Mouse (Mus musculus) CD4-positive helper T cell, adult 2 months (primary cell): ENCODE results near the gene Syk.

Experiments
- DNase-seq: peaks from one replicate; pipeline ENCODE4 v3.0.0-alpha.2; 2012; ENCODE audit warnings: low read depth, missing footprints, low spot score

Gene Syk

DNA sequence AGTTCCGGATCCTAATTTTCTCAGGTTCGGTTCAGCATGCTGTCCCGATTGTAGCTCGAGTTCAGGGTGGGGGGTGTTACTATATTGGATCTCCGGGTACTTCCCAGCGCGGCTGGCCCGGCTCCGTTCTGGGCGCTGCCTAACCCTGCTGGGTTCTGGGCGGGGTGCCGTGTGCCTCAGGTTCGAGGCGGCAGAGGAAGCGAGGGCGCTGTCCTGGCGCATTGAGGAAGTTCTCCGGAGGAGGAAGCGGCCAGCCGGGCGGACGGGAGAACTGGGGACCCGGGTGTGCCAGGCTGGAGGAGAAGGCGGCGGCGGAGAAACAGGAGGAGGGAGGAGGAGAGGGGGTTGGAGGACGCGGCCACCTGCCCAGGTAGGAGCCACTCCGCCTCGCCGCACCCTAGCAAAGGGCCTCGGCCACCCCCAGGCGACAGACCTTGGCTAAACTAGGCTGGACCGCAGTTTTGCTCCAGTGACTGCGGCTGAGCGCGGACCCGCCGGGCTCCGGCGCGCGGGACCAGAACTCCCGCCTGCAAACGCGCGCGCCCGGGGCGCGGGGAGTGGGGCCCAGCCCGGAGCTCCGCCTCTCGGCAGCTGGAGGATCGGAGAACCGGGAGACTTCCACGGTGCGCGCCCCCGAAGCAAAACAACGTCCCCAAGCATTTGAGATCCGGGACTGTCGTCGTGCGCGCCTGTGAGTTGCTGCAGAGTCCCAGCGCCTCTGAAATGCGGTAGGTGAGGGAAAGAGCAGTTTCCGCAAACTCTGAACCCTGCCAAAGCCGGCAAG is at the start of gene Syk:
Gene Syk (plus strand): TSS at position 296 of the 784 bp plus-strand sequence.
- peak; percentile 24 for DNase-seq

DNA sequence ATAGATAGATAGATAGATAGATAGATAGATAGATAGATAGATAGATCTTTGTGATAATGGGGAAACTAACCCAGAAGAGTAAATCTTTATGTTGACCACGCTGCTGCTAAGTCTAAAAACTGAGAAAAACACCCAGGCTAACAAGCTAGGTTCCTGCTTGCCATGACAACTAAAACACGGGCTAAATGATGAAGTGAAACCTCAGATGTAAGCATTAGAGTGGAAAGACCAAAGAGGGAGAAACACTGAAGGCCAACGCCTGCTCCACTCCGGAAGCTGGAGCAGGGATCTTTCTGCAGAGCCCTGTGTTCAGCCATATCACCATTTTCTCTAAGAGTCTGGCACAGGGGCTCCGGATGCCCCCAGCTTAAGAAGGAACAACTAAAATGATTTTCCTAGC is 49.3 kb upstream of the Syk start:
- DNase-seq = no peak

DNA sequence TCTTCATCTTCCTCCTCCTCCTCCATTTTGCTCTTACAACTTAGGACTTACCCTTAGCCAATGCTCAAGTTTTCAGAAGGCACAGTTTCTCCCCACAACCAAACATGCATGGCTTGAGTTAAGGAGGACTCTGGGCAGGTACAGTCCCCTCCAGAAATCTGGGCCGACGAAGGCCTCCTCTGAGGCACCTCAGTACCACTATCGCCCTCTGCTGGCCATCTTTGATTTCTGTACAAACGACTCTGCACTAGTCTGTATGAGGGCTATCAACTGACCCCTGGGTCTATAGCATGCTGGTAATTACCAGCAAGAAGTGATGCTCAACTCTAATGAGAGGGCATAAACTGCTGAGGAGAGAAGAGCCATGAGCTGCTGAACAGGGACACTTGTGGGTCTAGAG is 47.4 kb upstream of the Syk start:
- DNase-seq = peak; percentile 50

DNA sequence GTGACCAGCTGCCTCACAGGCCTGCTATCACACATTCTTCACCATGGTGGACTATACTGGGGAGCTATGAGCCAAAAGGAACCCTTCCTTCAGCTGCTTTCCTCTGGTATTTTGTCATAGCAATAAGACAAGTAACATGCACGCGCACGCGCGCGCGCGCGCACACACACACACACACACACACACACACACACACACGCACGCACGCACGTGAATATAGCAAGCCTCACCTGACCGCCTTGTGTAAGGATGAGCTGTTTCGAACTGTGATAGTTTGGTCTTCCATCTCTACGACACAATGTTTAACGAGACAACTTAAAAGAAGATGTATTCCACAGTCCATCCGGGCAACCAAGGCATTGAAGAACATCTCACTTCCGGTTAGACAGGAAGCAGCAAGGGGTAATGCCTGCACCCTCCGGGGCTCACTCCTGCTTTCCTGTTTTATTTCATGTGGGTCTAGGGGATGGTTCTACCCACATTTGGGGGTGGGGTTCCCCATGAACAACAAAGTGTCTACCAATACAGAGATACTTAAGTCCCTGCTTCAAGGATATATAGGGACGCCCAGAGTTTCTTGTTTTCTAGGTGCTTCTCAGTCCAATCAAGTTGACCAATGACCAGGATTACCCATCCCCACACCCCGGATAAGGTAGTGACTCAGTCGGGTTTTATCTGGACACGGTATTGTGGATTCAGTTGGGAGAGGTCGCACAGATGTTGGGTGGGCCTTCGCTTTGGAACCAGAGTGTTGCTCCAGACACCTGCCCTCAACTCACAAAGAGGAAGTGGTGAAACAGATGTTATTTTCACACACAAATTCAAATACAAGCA is 45.0 kb upstream of the Syk start:
- peak; percentile 11 for DNase-seq

DNA sequence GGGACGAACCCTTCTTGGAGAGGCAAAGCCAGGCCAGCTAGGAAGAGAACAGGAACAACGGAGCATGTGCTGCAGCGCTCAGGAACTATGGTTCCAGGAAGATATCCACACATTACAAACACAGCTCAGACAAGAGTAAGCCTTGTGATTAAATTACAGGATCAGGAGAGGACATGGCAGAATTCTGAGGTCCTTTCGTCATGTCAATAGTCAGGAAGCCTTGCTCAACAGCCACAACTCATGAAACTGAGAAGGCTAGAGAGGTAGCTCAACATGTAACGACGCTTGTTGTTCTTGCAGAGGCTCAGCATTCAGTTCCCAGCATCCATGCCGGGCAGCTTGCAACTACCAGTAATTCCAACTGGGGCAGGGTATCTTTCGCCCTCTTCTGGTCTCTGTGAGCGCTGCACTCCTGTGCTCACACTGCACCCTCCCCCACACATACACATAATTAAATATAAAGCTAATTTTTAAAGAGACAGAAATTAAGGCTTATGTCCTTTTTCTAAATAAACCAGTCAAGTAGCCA is 44.3 kb upstream of the Syk start:
- no peak for DNase-seq

DNA sequence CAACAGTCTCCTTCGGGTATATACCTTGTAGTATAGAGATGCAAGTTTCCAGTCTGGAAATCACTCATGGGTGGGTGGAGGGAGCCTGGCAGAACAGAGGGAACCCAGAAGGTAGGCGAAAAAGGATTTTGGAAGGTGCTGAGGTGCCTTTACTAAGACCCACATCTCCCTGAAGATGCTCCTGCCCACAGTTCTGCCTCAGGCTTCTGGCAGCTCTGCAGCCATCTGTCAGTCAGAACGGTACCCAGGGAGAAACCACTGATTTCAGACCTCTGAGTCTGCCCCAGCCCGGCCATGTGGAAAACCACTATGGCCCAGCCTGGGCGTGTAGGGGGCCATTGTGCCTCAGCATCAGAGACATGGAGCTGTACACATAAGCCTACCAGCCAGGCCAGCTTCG is 43.5 kb upstream of the Syk start:
- DNase-seq = no peak

DNA sequence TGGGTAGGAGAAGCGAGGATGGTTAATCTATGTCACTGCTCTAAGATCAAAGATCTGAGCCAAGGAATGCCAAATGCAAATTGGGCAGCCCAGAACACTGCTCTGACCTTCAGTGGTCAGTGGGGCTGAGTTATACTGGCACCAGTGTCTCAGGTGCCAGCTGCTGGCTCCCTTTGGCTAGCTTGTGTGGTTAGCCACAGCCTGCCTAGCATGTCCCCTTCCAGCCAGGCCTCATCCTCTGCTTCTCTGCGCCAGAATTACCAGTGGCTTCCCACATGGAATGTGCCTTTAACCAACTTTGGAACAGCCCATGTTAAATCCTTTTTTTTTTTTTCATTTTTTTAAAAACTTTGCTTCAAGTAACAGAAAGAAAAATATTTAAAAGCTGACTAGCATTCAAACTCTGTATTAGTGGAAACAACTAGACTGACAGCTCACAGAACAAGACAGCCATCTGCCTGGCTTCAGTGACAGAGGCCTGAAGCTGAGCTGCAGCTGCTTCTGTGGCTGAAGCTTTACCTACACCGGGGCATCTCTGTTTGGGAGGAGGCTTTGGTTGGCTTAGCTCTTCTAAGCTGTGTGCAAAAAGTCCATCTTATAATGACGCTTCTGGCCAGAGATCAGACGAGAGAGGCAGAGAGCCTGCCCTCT is 41.5 kb upstream of the Syk start:
- DNase-seq = no peak

DNA sequence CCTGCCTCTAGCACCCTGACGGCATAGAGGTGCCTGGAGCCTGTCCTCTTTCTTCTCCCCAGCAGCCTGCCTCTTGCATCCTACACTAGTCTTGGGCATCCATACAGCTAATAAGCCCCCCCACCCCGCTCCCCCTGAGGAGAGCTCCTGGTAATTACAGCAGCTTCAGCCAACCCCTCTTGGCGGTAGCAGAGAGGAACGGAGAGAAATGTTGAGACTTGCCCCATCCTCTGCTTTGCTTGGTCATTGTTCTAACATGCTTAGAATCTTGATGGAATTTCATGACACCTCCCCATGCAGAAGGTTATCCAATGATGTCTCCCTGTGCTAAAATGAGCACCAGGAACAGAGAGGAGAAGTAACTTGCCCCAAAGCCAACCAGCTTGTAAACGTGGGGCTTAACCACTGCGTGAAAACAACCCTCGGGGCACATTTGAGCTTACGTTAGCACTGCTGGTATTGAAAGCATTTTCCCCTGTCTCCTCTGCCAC is 40.9 kb upstream of the Syk start:
- no peak for DNase-seq

DNA sequence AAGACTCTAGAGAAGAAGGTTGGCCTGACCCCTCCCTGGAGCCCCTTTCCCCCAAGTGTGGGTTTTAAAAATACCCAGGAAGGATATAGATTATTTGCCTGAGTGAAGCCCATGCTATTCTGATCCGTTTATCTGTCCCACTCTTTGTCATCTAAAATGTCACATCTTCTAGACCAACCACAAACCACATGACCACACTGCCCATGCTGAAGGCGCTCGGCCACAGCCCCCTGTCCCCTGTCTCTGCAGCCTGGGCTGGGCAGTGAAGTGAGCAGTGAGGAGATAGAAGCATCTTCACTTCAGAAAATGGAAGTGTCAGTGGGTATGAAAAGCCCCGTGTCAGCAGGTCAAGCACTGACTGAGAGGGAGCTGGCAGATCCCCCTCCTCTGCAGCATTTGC is 40.3 kb upstream of the Syk start:
- no peak for DNase-seq

DNA sequence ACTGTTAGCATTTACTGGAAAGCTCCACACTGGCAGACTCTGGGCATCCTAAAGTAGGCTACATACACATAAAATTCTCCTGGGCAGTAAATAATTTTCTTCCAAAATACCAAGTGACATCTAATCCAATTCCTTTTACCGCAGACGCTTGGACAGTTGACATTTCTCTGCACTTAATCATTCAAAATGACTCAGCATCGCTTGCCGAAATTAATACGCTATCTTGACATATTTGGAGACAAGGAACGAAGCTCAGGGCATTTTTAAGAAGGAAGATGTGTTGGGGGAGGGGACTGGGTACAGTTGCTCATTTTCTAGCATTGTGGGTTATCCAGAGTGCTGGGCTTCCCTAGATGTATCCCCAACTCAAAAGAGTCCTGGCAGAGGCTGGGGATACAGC is 36.7 kb upstream of the Syk start:
- DNase-seq = no peak

DNA sequence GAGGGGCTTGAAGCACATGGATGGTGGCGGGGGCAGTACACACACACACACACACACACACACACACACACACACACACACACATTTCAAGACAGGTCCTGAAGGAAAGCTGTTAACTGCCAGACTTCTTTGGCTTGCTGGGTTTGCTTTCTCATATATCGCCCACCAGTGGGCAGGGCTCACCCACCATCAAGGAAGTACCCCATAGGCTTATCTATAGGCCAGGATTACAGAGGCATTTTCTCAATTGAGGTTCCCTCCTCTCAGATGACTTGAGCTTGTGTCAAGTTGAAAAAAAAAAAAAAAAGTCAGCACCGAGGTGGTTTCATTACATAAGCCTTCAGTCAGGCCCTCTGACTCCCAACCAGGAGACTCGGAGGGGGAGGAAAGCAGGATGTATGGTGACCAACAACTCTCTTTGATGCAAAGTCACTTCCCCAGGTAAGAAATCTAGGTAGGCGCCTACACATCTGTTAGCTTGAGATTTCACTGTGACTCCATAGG is 32.2 kb upstream of the Syk start:
- no peak for DNase-seq

DNA sequence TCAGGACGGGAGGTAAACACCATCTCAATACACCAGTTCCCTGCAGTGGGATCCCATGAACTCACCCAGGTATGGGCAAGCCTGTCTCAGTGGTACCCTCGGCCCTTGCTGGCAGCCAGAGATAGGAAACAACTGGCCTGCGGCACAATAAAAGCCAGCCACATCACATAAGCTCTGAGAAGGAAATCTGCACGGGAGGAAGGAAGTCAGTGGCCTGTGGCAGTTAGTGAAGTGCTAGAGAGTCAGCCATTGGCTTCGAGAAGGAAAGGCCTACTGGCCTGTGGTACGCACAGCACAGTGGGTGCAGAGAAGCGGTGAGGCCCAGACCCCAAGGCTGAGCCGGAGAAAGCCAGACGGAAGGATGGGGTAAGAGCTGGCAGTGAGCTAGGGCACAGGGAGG is 31.7 kb upstream of the Syk start:
- no peak for DNase-seq

DNA sequence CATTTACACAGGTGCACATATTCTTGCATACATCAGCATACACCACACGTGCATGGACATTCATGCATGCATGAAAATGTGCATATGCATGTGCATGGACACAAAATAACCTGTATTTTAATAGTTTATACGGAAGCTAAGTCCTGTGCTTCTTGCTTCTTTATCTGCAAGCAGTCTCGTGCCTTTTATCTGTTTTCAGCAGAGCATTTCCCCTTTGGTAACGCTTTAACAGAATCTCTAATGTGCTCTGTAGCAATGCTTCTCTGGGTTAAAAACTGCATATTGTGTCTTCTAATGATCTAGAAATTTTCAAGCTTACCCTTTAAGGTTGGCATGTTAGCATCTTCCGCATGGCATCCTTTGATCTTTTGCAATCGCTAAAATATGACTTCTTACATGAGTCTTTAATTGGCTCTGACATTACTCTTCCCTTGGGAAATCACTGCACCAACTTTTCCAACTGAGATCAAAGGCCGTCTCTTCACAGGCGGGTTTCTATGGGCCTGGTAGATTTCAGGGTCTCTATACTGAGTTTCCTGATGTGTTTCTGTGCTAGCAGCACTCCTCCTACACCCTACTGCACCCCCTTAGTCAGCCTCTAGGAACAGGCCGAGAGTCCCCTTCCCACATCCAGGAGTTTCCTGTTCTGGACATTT is 30.0 kb upstream of the Syk start:
- no peak for DNase-seq

DNA sequence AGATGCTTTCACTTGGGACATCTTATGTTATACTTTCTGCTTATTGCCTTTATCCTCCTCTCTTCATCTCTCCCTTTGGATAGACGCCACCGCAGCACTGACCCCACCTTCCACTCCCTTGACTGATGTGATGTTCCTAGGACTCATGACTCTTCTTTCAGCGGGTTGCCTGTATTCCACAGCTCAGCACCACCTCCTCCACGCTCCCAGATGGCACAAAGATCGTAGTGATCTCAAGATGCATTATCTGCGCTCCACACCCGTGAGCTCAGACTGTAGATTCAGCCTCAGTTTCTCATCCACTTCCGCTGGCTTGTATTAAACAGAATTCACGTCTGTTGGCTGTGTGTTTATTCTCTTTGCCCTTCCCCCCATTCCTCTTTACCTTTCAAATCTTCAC is 28.3 kb upstream of the Syk start:
- no peak for DNase-seq

DNA sequence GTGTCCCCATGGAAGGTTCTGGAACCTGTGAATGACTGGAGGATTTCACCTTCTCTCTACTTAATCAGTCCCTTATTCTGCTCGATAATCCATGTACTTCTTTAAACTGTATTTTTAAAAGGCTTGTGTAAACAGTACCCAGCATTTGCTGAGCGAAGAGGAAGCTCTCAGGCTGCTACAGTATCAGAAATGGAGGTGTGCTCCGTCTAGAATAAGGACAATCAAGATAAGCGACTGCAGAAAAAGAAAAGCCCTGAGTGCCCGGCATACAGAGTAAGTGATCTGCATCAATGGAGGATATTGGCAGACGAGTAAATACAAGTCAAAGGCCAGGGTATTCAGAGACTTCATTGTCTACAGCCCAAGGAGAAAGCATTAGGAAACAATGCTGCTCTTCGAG is 25.6 kb upstream of the Syk start:
- DNase-seq = no peak

DNA sequence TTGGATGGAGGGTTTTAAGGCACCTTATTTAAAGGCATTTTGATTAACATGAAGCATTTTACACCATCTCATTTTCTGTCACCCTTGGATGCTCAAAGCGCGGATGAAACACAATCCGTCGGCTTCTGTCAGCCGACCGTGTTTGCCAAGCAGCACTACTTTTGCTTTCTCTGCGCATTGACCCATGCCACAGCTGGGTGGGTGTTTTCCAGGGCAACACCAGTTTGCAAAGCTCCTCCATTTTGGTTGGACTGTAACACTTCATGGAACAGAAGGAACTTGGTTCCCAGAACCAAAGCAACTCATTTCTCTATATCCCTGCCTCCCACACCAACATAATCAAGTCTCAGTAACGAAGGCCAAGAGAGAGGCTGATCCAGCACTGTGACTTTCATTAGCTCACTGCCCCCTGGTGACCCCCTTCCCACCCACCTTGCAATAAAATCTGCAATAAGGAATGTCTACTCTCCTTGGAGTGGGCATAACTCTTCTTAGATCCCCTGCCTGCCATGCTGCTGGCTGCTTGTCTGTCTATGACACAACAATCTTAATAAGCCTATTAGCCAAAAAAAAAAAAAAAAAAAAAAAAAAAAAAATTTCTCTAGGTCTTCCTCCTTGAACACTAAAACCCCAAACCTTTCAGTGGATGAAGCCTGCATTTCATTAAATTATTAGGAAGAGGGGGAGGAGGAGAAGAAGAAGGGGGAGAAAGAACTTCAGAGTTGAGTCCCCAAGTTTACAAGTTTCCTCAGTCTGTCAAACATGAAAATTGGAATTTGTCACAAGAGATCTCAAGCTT is 21.4 kb upstream of the Syk start:
- DNase-seq = no peak

DNA sequence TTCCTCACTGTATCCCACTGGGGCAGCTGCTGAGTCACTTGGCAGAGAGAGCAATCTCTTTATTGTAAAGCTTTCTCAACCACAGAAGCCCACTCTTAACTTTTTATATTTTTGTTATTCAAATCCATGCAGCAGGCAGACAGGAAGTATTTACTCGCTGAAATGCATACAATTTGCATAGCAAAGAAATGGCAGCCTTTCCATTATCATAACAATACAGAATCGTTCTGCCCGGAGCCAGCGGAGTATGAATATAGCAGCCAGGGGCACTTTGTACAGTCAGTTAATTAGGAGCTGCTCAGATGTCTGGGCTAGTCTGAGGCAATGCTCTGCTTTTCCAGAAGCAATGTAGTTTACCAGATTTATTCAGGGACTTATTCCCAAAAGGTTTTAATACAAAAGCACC is 20.8 kb upstream of the Syk start:
- no peak for DNase-seq

DNA sequence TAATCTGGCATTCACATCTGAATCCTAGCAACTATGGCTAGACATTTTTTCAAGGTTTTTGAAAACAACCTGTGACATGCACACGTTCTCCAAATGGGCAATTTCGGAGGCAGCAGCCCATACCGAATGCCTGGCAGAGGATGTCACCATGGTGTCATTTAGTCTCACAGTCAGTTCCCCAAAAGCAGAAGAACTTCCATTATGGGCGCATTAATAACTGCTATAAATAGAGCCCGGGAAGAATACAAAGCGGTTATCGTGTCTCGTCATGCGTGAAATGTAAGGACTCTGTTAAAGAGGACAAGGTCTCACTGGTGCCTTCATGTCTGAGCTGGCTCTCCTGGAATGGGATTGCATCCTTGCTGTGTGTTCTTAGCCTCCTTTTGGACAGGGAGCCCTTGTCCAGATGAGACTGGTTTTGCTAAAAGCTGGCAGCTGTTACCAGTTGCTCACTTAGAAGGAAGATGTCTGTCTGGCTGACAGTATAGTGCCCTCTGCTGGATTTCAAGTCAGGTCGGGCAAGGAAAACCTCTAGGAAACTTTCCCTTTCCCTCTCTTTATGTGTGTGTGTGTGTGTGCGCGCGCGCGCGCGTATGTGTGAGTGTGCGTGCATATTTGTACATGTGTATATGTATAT is 17.8 kb upstream of the Syk start:
- DNase-seq = no peak

DNA sequence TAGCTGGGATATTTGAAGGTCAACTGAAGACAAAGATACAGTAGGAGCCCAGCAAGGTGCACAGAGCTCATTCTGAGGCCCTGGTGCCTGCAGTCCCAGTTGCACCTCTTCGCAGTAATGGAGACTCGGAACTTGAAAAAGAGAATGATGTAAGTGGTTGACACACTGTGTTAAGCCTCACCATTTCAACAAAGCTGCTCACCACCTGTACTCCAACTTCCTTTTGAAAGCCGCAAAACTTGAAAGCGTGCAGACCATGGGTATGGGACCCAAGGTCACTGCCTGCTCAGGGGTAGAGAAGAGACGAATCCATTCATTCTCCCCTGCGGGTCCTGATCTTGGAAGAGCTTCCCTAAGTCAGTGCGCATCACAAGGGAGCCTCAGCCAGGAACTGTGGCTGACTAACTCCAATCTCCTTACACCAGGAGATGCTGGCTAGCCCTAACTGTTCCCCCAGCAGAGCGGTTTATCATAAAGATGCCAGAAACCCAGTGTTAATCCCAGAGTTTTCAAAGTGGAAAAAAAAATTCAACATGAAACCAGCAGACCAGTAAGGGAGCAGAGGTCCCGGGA is 16.7 kb upstream of the Syk start:
- no peak for DNase-seq

DNA sequence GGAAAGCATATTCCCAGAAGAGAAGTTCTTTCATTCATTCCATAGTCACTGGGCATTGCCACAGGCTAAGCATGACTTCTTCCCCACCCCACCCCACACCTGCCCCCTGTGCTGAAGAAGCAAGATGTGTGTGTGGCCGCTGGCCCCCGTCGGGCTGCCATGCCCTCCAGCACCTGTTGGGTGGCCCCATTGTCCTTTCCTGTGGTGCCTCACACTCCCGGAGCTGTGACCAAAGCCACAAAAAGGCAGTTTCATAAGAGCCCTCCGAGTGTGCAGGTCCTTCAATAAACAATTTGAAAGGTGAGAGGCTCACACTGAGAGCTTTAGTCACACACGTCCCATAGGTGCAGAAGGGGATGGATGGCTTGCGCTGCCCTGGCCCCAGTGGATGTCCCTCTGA is 16.2 kb upstream of the Syk start:
- no peak for DNase-seq
